Mouse (Mus musculus) forebrain, embryonic 11.5 days (tissue): ENCODE measurements around the gene Olfr798. TPM values are rescaled to one million over a fixed set of nuclear protein-coding genes. Genes with fewer than 3 reads are reported as not detected.

ENCODE experiments used
- microRNA-seq: library from miRNA; unstranded; fragments of <30 nt; microRNA quantifications from one replicate; pipeline ENCODE4, GENCODE M21; 2016; ENCODE audit not compliant: insufficient number of aligned reads
- polyA plus RNA-seq: library from polyadenylated mRNA; unstranded; fragments of >200 nt; fragmentation: Nextera tagmentation; extraction: Ambion mirVana; gene quantifications from 2 replicates; pipeline ENCODE4 v1.2.1, GENCODE M21; 2014

Gene Olfr798
- polyA plus RNA-seq, 1 experiment from 2014 or later = not detected

Small RNA genes within 50 kb of the gene (microRNA-seq; reads per million reads assigned to microRNA genes)
- gene Gm23252 = not detected

Other genes with a start within 250 kb of the Olfr798 start
- 0.08 TPM in 1 of 2 replicates, not detected in the other for gene Olfr784, start 243.9 kb downstream of the Olfr798 start, polyA plus RNA-seq
- not detected in 2 replicates for gene Olfr785, start 222.5 kb downstream of the Olfr798 start, polyA plus RNA-seq
- not detected in 2 replicates for gene Olfr786, start 200.6 kb downstream of the Olfr798 start, polyA plus RNA-seq
- gene Olfr787, start 166.1 kb downstream of the Olfr798 start, polyA plus RNA-seq = not detected in 2 replicates
- gene Olfr788, start 156.9 kb downstream of the Olfr798 start, polyA plus RNA-seq = not detected in 2 replicates
- gene Olfr789, start 143.2 kb downstream of the Olfr798 start, polyA plus RNA-seq = not detected in 2 replicates
- gene Olfr790, start 129.4 kb downstream of the Olfr798 start, polyA plus RNA-seq = not detected in 2 replicates
- not detected in 2 replicates for gene Olfr791, start 106.1 kb downstream of the Olfr798 start, polyA plus RNA-seq
- not detected in 2 replicates for gene Olfr792, start 88.8 kb downstream of the Olfr798 start, polyA plus RNA-seq
- not detected in 2 replicates for gene Olfr794, start 60.3 kb downstream of the Olfr798 start, polyA plus RNA-seq
- not detected in 2 replicates for gene Olfr796, start 15.4 kb downstream of the Olfr798 start, polyA plus RNA-seq
- not detected in 2 replicates for gene Olfr799, start 9.6 kb upstream of the Olfr798 start, polyA plus RNA-seq
- gene Olfr800, start 29.8 kb upstream of the Olfr798 start, polyA plus RNA-seq = not detected in 2 replicates
- gene Olfr801, start 45.9 kb upstream of the Olfr798 start, polyA plus RNA-seq = not detected in 2 replicates
- gene Olfr802, start 60.2 kb upstream of the Olfr798 start, polyA plus RNA-seq = not detected in 2 replicates
- not detected in 2 replicates for gene Olfr803, start 66.4 kb upstream of the Olfr798 start, polyA plus RNA-seq
- gene Olfr804, start 75.3 kb upstream of the Olfr798 start, polyA plus RNA-seq = not detected in 2 replicates
- not detected in 2 replicates for gene Olfr805, start 101.4 kb upstream of the Olfr798 start, polyA plus RNA-seq
- not detected in 2 replicates for gene Olfr806, start 114.0 kb upstream of the Olfr798 start, polyA plus RNA-seq
- not detected in 2 replicates for gene Olfr807, start 129.9 kb upstream of the Olfr798 start, polyA plus RNA-seq
- gene Olfr808, start 137.5 kb upstream of the Olfr798 start, polyA plus RNA-seq = not detected in 2 replicates
- gene Olfr809, start 146.7 kb upstream of the Olfr798 start, polyA plus RNA-seq = not detected in 2 replicates
- not detected in 2 replicates for gene Olfr810, start 167.0 kb upstream of the Olfr798 start, polyA plus RNA-seq
- not detected in 2 replicates for gene Olfr811, start 176.5 kb upstream of the Olfr798 start, polyA plus RNA-seq
- gene Olfr812, start 218.2 kb upstream of the Olfr798 start, polyA plus RNA-seq = not detected in 2 replicates
- not detected in 2 replicates for gene Olfr813, start 227.4 kb upstream of the Olfr798 start, polyA plus RNA-seq